Mouse (Mus musculus) neural tube, embryonic 13.5 days (tissue): ENCODE results near the gene Eps8l1. TPM values are rescaled to one million over a fixed set of nuclear protein-coding genes. Genes with fewer than 3 reads are reported as not detected.
"Not testable (repeated sequence)": the region's sequence is repeated elsewhere in the genome, so short reads cannot be mapped to it uniquely, and the experiment has no call there.

Experiments used
- ATAC-seq: fragments of 200-750 bp; cut with Nextera tagmentation; 2 replicates; pipeline ENCODE4 v1.8.0; 2017; ENCODE audit warnings: low read depth, mild to moderate bottlenecking, moderate TSS enrichment, moderate library complexity
- H3K27ac ChIP-seq: fragments of 300-500 bp; sonication (generic); replicated peaks from 2 replicates; pipeline ENCODE4 v1.5.1; 2015; ENCODE audit warnings: moderate library complexity, mild to moderate bottlenecking, inconsistent platforms
- H3K27me3 ChIP-seq: fragments of 300-500 bp; sonication (generic); 2 replicates; pipeline ENCODE4 v1.6.1; 2015; ENCODE audit warnings: mild to moderate bottlenecking, inconsistent platforms
- H3K36me3 ChIP-seq: fragments of 300-500 bp; sonication (generic); 2 replicates; pipeline ENCODE4 v1.6.1; 2015; ENCODE audit warnings: mild to moderate bottlenecking, inconsistent platforms
- H3K4me1 ChIP-seq: fragments of 300-500 bp; sonication (generic); replicated peaks from 2 replicates; pipeline ENCODE4 v1.6.1; 2015; ENCODE audit warnings: inconsistent platforms
- H3K4me2 ChIP-seq: fragments of 300-500 bp; sonication (generic); 2 replicates; pipeline ENCODE4 v1.6.1; 2015; ENCODE audit warnings: inconsistent platforms, mild to moderate bottlenecking, moderate library complexity
- H3K4me3 ChIP-seq: fragments of 300-500 bp; sonication (generic); 2 replicates; pipeline ENCODE4 v1.5.1; 2015; ENCODE audit warnings: mild to moderate bottlenecking, inconsistent platforms
- H3K9ac ChIP-seq: fragments of 300-500 bp; sonication (generic); 2 replicates; pipeline ENCODE4 v1.6.1; 2015; ENCODE audit warnings: moderate library complexity, mild to moderate bottlenecking, inconsistent platforms
- H3K9me3 ChIP-seq: fragments of 300-500 bp; sonication (generic); 2 replicates; pipeline ENCODE4 v1.6.1; 2016; ENCODE audit warnings: inconsistent platforms
- WGBS: fragments of 180-500 bp; shearing (Covaris S2); methylation state at CpG from one replicate; pipeline ENCODE4 v1.1.7; 2015; 5-methylcytosine and 5-hydroxymethylcytosine counted together
- polyA plus RNA-seq: library from polyadenylated mRNA; unstranded; fragments of >200 nt; fragmentation: Nextera tagmentation; extraction: Ambion mirVana; gene quantifications from 2 replicates; pipeline ENCODE4 v1.2.1, GENCODE M21; 2015

The Eps8l1 gene
- polyA plus RNA-seq, 1 experiment from 2014 or later = 12.9 TPM

- Histone ChIP-seq H3K9ac (no peak within 1 kb of the TSS), H3K36me3 (no peaks in the 10 kb centered on the region), H3K4me3 (no peak within 1 kb of the TSS), H3K4me2 (no peak within 1 kb of the TSS), H3K9me3 (no peaks in the 10 kb centered on the region), H3K27me3 (peaks cover 11% of the 10 kb centered on the region), H3K4me1 (peaks cover 17% of the 10 kb centered on the region), H3K27ac (no peak within 1 kb of the TSS)
- 12% methylated on average over 4 of the region's 4 CpGs for WGBS
- ATAC-seq = no peak
Observed at GRCm38 (mm10) chr7:4516332-4517050, 56.0 kb downstream of the Eps8l1 start, which contains the start of gene Tnnt1. Gene Tnnt1 (minus strand): TSS chr7:4516382.

- Histone ChIP-seq H3K9me3 (no peaks in the 10 kb centered on the region), H3K4me1 (peaks cover 17% of the 10 kb centered on the region), H3K4me2 (no peak overlapping the region), H3K27ac (no peak overlapping the region), H3K9ac (no peak overlapping the region), H3K36me3 (no peaks in the 10 kb centered on the region), H3K27me3 (peaks cover 16% of the 10 kb centered on the region), H3K4me3 (no peak overlapping the region)
- no peak for ATAC-seq
- WGBS = 80% methylated on average over 1 of the region's 1 CpGs
Observed at GRCm38 (mm10) chr7:4518487-4518886, 58.0 kb downstream of the Eps8l1 start.

GRCm38 (mm10) chr7:4521231-4522003, 60.9 kb downstream of the Eps8l1 start:
- H3K9me3 ChIP-seq = no peaks in the 10 kb centered on the region
- peak overlapping the region; percentile 53 for H3K4me2 ChIP-seq
- H3K27me3 ChIP-seq = peaks cover 16% of the 10 kb centered on the region
- peak overlapping the region; percentile 58 for H3K9ac ChIP-seq
- H3K27ac ChIP-seq = no peak overlapping the region
- ATAC-seq = no peak
- WGBS = 30% methylated on average over 32 of the region's 32 CpGs
- H3K36me3 ChIP-seq = no peaks in the 10 kb centered on the region
- H3K4me1 ChIP-seq = peaks cover 13% of the 10 kb centered on the region
- H3K4me3 ChIP-seq = peak overlapping the region; percentile 24

GRCm38 (mm10) chr7:4522292-4522691, 61.8 kb downstream of the Eps8l1 start:
- H3K27me3 ChIP-seq = peaks cover 21% of the 10 kb centered on the region
- H3K9me3 ChIP-seq = no peaks in the 10 kb centered on the region
- 74% methylated on average over 6 of the region's 6 CpGs for WGBS
- no peak overlapping the region for H3K9ac ChIP-seq
- H3K4me3 ChIP-seq = no peak overlapping the region
- H3K4me2 ChIP-seq = no peak overlapping the region
- ATAC-seq = no peak
- H3K36me3 ChIP-seq = no peaks in the 10 kb centered on the region
- peaks cover 21% of the 10 kb centered on the region for H3K4me1 ChIP-seq
- H3K27ac ChIP-seq = no peak overlapping the region

- ATAC-seq = no peak
- H3K9ac ChIP-seq = no peak overlapping the region
- 91% methylated on average over 33 of the region's 33 CpGs for WGBS
- H3K4me1 ChIP-seq = peaks cover 23% of the 10 kb centered on the region
- H3K4me2 ChIP-seq = no peak overlapping the region
- H3K36me3 ChIP-seq = no peaks in the 10 kb centered on the region
- no peak overlapping the region for H3K4me3 ChIP-seq
- H3K9me3 ChIP-seq = no peaks in the 10 kb centered on the region
- H3K27ac ChIP-seq = no peak overlapping the region
- peaks cover 28% of the 10 kb centered on the region for H3K27me3 ChIP-seq
Observed at GRCm38 (mm10) chr7:4523205-4524130, 63.0 kb downstream of the Eps8l1 start.

GRCm38 (mm10) chr7:4524212-4524922, 63.9 kb downstream of the Eps8l1 start, which contains the start of gene Tnni3:
Gene Tnni3 (minus strand): TSS chr7:4524229.
- not testable (repeated sequence) for H3K36me3 ChIP-seq, H3K9me3 ChIP-seq, H3K4me3 ChIP-seq, H3K4me2 ChIP-seq, ATAC-seq, H3K27ac ChIP-seq, H3K9ac ChIP-seq
- 68% methylated on average over 15 of the region's 15 CpGs for WGBS
- Histone ChIP-seq H3K27me3 (peaks cover 28% of the 10 kb centered on the region), H3K4me1 (peaks cover 23% of the 10 kb centered on the region)

- Histone ChIP-seq H3K4me1 (peaks cover 14% of the 10 kb centered on the region; the same call in 1 of the 2 replicates), H3K27ac (peak overlapping the region; percentile 49; the same call in 1 of the 2 replicates), H3K9ac (peak overlapping the region; percentile 64), H3K4me3 (peak overlapping the region; percentile 31), H3K9me3 (no peaks in the 10 kb centered on the region), H3K36me3 (no peaks in the 10 kb centered on the region), H3K27me3 (peaks cover 19% of the 10 kb centered on the region), H3K4me2 (peak overlapping the region; percentile 60)
- 24% methylated on average over 40 of the region's 40 CpGs for WGBS
- ATAC-seq = peak; percentile 93
Observed at GRCm38 (mm10) chr7:4526341-4527301, 66.1 kb downstream of the Eps8l1 start.

GRCm38 (mm10) chr7:4527302-4527689, 66.8 kb downstream of the Eps8l1 start:
- Histone ChIP-seq H3K4me2 (peak overlapping the region; percentile 60), H3K4me1 (peaks cover 19% of the 10 kb centered on the region), H3K27me3 (peaks cover 23% of the 10 kb centered on the region), H3K9ac (peak overlapping the region; percentile 46; the same call in 1 of the 2 replicates), H3K36me3 (no peaks in the 10 kb centered on the region), H3K9me3 (no peaks in the 10 kb centered on the region), H3K27ac (no peak overlapping the region), H3K4me3 (0 out of 2 replicates have a peak overlapping the region, but pooled peaks have one; percentile 31)
- 50% methylated on average over 18 of the region's 18 CpGs for WGBS
- peak; percentile 4; the same call in 1 of the 2 replicates for ATAC-seq
